Mouse (Mus musculus) kidney, embryonic 16.5 days (tissue): ENCODE measurements around the gene Omd. TPM values are rescaled to one million over a fixed set of nuclear protein-coding genes. Genes with fewer than 3 reads are reported as not detected.
A peak's percentile ranks its signal among the peaks of the same experiment; 100 is the strongest.
"Not testable (repeated sequence)": the region's sequence is repeated elsewhere in the genome, so short reads cannot be mapped to it uniquely, and the experiment has no call there.

Experiments used
- ATAC-seq: fragments of 200-750 bp; cut with Nextera tagmentation; 2 replicates; pipeline ENCODE4 v1.8.0; 2017; ENCODE audit warnings: moderate TSS enrichment; ENCODE audit not compliant: low FRiP score, low TSS enrichment
- H3K27ac ChIP-seq: fragments of 300-500 bp; sonication (generic); 2 replicates; pipeline ENCODE4 v1.5.1; 2014; ENCODE audit warnings: low read length
- H3K27me3 ChIP-seq: fragments of 300-500 bp; sonication (generic); 2 replicates; pipeline ENCODE4 v1.6.1; 2014; ENCODE audit warnings: low read length, control low read depth, mixed read lengths; ENCODE audit not compliant: insufficient read depth
- H3K36me3 ChIP-seq: fragments of 300-500 bp; sonication (generic); 2 replicates; pipeline ENCODE4 v1.6.1; 2014; ENCODE audit warnings: low read length, control low read depth, mixed read lengths; ENCODE audit not compliant: insufficient read depth
- H3K4me1 ChIP-seq: fragments of 300-500 bp; sonication (generic); 2 replicates; pipeline ENCODE4 v1.6.1; 2014; ENCODE audit warnings: low read length, control low read depth, mixed read lengths; ENCODE audit not compliant: insufficient read depth
- H3K4me2 ChIP-seq: fragments of 300-500 bp; sonication (generic); replicated peaks from 2 replicates; pipeline ENCODE4 v1.6.1; 2014; ENCODE audit warnings: low read depth, low read length
- H3K4me3 ChIP-seq: fragments of 300-500 bp; sonication (generic); 2 replicates; pipeline ENCODE4 v1.5.1; 2014; ENCODE audit warnings: mild to moderate bottlenecking, low read length
- H3K9ac ChIP-seq: fragments of 300-500 bp; sonication (generic); replicated peaks from 2 replicates; pipeline ENCODE4 v1.6.1; 2014; ENCODE audit warnings: low read length
- H3K9me3 ChIP-seq: fragments of 300-500 bp; sonication (generic); 2 replicates; pipeline ENCODE4 v1.6.1; 2016; ENCODE audit warnings: low read length, control low read depth
- WGBS: fragments of 180-500 bp; shearing (Covaris S2); extraction: QIAGEN DNeasy Blood & Tissue Kit; methylation state at CpG from one replicate; pipeline ENCODE4 v1.1.7; 2014; 5-methylcytosine and 5-hydroxymethylcytosine counted together
- polyA plus RNA-seq: library from polyadenylated mRNA; unstranded; fragments of >200 nt; fragmentation: Nextera tagmentation; extraction: Ambion mirVana; gene quantifications from 2 replicates; pipeline ENCODE4 v1.2.1, GENCODE M21; 2015

Gene Omd
- polyA plus RNA-seq, 1 experiment from 2014 or later, result 1.0 TPM

- not testable (repeated sequence) for ATAC-seq, H3K9ac ChIP-seq, H3K9me3 ChIP-seq, H3K36me3 ChIP-seq, H3K4me2 ChIP-seq, H3K27me3 ChIP-seq, H3K27ac ChIP-seq, H3K4me3 ChIP-seq, H3K4me1 ChIP-seq
- 91% methylated on average over 2 of the region's 2 CpGs for WGBS
Observed at GRCm38 (mm10) chr13:49602541-49602940, 20.3 kb downstream of the Omd start.

- ATAC-seq, result no peak
- H3K27ac ChIP-seq, result no peak overlapping the region
- H3K4me3 ChIP-seq, result no peak overlapping the region
- no peak overlapping the region for H3K9ac ChIP-seq
- H3K4me2 ChIP-seq, result no peak overlapping the region
- H3K9me3 ChIP-seq, result no peaks in the 10 kb centered on the region
- no peaks in the 10 kb centered on the region for H3K4me1 ChIP-seq
- no peaks in the 10 kb centered on the region for H3K27me3 ChIP-seq
- H3K36me3 ChIP-seq, result no peaks in the 10 kb centered on the region
Observed at GRCm38 (mm10) chr13:49603603-49604002, 21.3 kb downstream of the Omd start.

GRCm38 (mm10) chr13:49607714-49608113 lies 25.5 kb downstream of the Omd start, which contains the start of gene Ogn:
Gene Ogn, plus strand, starts transcription at chr13:49608046.
- H3K36me3 ChIP-seq, result no peaks in the 10 kb centered on the region
- peak within 1 kb of the TSS; percentile 38 for H3K27ac ChIP-seq
- WGBS, result 69% methylated on average over 4 of the region's 4 CpGs
- no peak within 1 kb of the TSS for H3K9ac ChIP-seq
- peak within 1 kb of the TSS; percentile 39 for H3K4me3 ChIP-seq
- H3K27me3 ChIP-seq, result no peaks in the 10 kb centered on the region
- ATAC-seq, result no peak
- H3K4me2 ChIP-seq, result peak within 1 kb of the TSS; percentile 12; the same call in 1 of the 2 replicates
- no peaks in the 10 kb centered on the region for H3K4me1 ChIP-seq
- no peaks in the 10 kb centered on the region for H3K9me3 ChIP-seq

DNA sequence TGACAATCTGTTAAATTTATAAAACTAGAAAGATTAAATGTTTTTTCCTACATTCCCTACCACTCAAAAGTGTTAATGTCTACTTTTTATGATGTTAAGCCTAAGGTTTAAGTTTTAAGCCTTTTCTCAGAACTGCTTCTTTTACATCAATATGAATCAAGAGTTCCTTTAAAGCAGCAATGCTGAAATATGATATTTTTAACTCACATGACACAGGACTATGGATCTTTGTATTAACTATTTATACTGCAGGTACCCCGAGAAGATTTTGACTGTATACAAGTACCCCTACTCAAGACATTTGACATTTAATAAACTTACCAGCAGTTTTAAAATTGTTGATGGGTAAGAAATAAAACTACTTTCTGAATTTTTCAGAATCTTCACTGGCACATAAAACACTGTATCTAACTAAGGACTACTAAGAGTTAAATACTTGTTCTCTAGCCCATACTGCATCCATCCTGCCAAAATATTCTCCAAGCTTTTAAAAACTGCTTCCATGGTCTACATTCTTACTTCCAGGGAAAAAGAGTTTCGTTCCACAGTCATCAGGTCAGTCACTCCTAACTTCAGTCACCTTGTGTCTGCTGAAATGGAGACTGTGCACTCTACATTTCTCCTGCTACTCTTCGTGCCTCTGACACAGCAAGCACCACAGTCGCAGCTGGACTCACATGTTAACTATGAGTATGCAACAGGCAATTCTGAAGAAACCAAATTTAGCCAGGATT lies 26.5 kb downstream of the Omd start:
- Histone ChIP-seq H3K9ac (no peak overlapping the region), H3K27ac (no peak overlapping the region; the same call in 1 of the 2 replicates), H3K27me3 (no peaks in the 10 kb centered on the region), H3K4me3 (peak overlapping the region; percentile 39), H3K9me3 (no peaks in the 10 kb centered on the region), H3K4me2 (0 out of 2 replicates have a peak overlapping the region, but pooled peaks have one; percentile 12), H3K4me1 (no peaks in the 10 kb centered on the region), H3K36me3 (no peaks in the 10 kb centered on the region)
- WGBS, result 73% methylated on average over 4 of the region's 4 CpGs
- ATAC-seq, result no peak

DNA sequence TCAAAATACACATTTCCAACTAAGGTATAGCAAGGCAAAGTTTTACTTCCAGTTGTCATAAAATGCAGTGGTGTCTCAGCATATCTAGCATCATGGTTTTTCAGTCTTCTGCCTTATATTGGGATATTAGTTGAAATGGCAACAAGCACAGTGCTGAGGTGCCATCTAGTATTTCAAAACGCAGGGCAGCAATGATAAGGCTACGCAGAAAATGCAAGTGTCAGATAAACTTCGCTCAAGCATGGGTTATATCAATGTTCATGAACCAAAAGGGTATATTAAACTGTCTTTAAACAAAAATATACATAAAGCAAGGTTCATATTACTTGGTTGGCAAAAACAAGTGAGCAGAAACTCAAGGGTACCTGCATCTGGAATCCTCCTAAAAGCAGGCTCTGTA lies 34.8 kb downstream of the Omd start:
- WGBS, result 94% methylated on average over 3 of the region's 3 CpGs
- no peaks in the 10 kb centered on the region for H3K27me3 ChIP-seq
- no peak overlapping the region for H3K4me2 ChIP-seq
- H3K4me3 ChIP-seq, result no peak overlapping the region
- H3K27ac ChIP-seq, result no peak overlapping the region
- no peaks in the 10 kb centered on the region for H3K9me3 ChIP-seq
- no peaks in the 10 kb centered on the region for H3K4me1 ChIP-seq
- no peak overlapping the region for H3K9ac ChIP-seq
- H3K36me3 ChIP-seq, result no peaks in the 10 kb centered on the region
- no peak for ATAC-seq

- Histone ChIP-seq H3K4me3 (no peak overlapping the region), H3K27me3 (no peaks in the 10 kb centered on the region), H3K27ac (no peak overlapping the region), H3K36me3 (no peaks in the 10 kb centered on the region), H3K4me1 (no peaks in the 10 kb centered on the region), H3K9me3 (no peaks in the 10 kb centered on the region), H3K4me2 (no peak overlapping the region), H3K9ac (no peak overlapping the region)
- ATAC-seq, result no peak
Observed at GRCm38 (mm10) chr13:49618365-49618764, 36.1 kb downstream of the Omd start.

DNA sequence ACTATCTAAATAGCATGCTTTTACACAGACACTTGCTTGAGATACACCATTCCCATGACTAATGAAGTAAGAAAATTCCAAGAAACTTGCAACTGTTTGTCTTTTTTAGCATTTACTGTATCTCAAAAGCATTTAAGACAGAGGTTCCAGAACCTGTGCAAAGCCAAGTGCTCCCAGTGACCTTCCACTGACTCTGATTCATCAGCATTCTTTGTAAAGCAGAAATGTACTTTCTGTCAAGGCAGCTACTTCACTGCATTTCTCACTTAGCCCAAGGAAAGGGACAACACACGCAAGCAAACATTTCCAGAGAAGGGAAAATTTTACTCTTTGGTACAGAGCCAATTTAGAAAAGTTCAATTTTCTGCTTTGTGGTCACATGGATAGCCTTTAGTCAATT lies 41.0 kb downstream of the Omd start:
- H3K27me3 ChIP-seq, result no peaks in the 10 kb centered on the region
- no peak overlapping the region for H3K4me3 ChIP-seq
- no peak for ATAC-seq
- no peaks in the 10 kb centered on the region for H3K36me3 ChIP-seq
- H3K4me2 ChIP-seq, result no peak overlapping the region
- no peaks in the 10 kb centered on the region for H3K9me3 ChIP-seq
- no peak overlapping the region for H3K27ac ChIP-seq
- WGBS, result 83% methylated on average over 1 of the region's 1 CpGs
- no peak overlapping the region for H3K9ac ChIP-seq
- no peaks in the 10 kb centered on the region for H3K4me1 ChIP-seq

GRCm38 (mm10) chr13:49628167-49628566 lies 45.9 kb downstream of the Omd start:
- Histone ChIP-seq H3K4me2 (no peak overlapping the region), H3K4me1 (no peaks in the 10 kb centered on the region), H3K27me3 (no peaks in the 10 kb centered on the region), H3K4me3 (no peak overlapping the region), H3K27ac (no peak overlapping the region), H3K9ac (no peak overlapping the region), H3K9me3 (no peaks in the 10 kb centered on the region), H3K36me3 (no peaks in the 10 kb centered on the region)
- no peak for ATAC-seq

DNA sequence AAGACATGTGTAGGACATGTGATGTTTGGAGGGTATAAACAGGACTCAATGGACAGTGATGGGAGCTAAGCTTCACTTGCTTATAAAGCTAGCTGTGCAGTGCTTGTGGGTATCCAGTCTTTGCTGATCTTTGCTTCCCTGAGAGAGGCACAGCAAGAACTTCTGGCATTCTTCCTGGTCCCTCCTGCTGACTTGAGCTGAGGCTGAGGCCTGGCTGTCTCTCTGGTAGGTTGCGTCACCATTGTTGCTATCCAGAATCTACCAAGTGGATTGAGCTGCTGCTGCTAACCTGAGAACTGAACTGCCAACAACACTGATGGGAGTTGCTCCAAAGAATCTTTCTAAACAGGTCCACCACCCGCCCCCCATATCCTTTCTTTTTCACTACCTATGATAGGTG lies 46.8 kb downstream of the Omd start:
- H3K9me3 ChIP-seq, result no peaks in the 10 kb centered on the region
- ATAC-seq, result no peak
- 91% methylated on average over 2 of the region's 2 CpGs for WGBS

GRCm38 (mm10) chr13:49639965-49640364 lies 57.7 kb downstream of the Omd start:
- Histone ChIP-seq H3K4me2 (no peak overlapping the region), H3K4me3 (no peak overlapping the region), H3K9ac (no peak overlapping the region), H3K4me1 (no peaks in the 10 kb centered on the region), H3K36me3 (no peaks in the 10 kb centered on the region), H3K27ac (no peak overlapping the region), H3K27me3 (no peaks in the 10 kb centered on the region), H3K9me3 (no peaks in the 10 kb centered on the region)
- 94% methylated on average over 2 of the region's 2 CpGs for WGBS
- ATAC-seq, result no peak

More for the DNA sequence above, 46.8 kb downstream of the Omd start:
- no peak overlapping the region for H3K4me3 ChIP-seq
- H3K27ac ChIP-seq, result no peak overlapping the region
- no peaks in the 10 kb centered on the region for H3K27me3 ChIP-seq
- no peak overlapping the region for H3K9ac ChIP-seq
- no peaks in the 10 kb centered on the region for H3K4me1 ChIP-seq
- H3K36me3 ChIP-seq, result no peaks in the 10 kb centered on the region
- no peak overlapping the region for H3K4me2 ChIP-seq
